Mouse (Mus musculus): ENCODE data around the gene Elavl1.

DNA sequence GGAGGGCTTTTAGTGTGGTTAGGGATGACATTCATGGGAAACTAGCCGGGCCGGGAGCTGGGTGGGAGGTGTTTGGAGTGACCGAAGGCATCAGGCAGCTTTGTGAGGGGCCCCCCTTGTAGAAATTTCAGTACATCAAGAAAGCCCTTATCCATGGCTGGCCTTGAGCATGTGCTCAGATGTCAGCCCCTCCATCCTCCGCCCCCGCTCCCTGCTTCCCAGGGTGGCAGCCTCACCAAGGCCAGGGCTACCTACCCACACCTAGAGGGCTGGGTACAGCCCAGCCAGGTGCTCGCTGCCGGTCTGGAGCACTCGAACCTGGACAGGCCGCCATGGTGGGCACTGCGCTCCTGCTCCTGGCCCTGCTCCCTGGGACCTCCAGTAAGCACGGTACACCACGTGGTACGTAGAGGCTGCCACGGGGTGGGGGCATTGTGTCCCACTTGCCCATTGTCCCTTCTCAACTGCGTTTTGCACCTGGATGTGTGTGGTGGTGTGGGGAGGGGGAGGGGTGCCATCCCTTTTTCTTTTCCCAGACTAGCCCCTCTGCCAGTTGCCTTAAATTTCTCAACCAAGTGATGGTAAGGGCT, 77.2 kb downstream of the Elavl1 start, which contains the start of gene Tgfbr3l:
- TF ChIP-seq CTCF (IDR thresholded peaks at IDR 0.05; ENCODE audit: control insufficient read depth, insufficient read depth, low read length) (no peak), POLR2A (IDR thresholded peaks at IDR 0.05; ENCODE audit: borderline replicate concordance, control insufficient read depth, low read depth, low read length) (no peak)

Measured in bone marrow, adult 2 months (tissue).